Mouse (Mus musculus) midbrain, embryonic 13.5 days (tissue): Measurements from ENCODE around the gene Bend7. TPM values are rescaled to one million over a fixed set of nuclear protein-coding genes. Genes with fewer than 3 reads are reported as not detected.

Source experiments
- ATAC-seq: fragments of 200-750 bp; cut with Nextera tagmentation; 2 replicates; pipeline ENCODE4 v1.8.0; 2017; ENCODE audit warnings: mild to moderate bottlenecking, moderate TSS enrichment, moderate library complexity
- H3K27ac ChIP-seq: fragments of 300-500 bp; sonication (generic); 2 replicates; pipeline ENCODE4 v1.5.1; 2015; ENCODE audit warnings: inconsistent platforms, mild to moderate bottlenecking, moderate library complexity
- H3K27me3 ChIP-seq: fragments of 300-500 bp; sonication (generic); 2 replicates; pipeline ENCODE4 v1.6.1; 2015; ENCODE audit warnings: mild to moderate bottlenecking, inconsistent platforms
- H3K36me3 ChIP-seq: fragments of 300-500 bp; sonication (generic); 2 replicates; pipeline ENCODE4 v1.6.1; 2015; ENCODE audit warnings: mild to moderate bottlenecking, inconsistent platforms
- H3K4me1 ChIP-seq: fragments of 300-500 bp; sonication (generic); replicated peaks from 2 replicates; pipeline ENCODE4 v1.6.1; 2015; ENCODE audit warnings: inconsistent platforms
- H3K4me2 ChIP-seq: fragments of 300-500 bp; sonication (generic); replicated peaks from 2 replicates; pipeline ENCODE4 v1.6.1; 2015; ENCODE audit warnings: moderate library complexity, mild to moderate bottlenecking, inconsistent platforms
- H3K4me3 ChIP-seq: fragments of 300-500 bp; sonication (generic); replicated peaks from 2 replicates; pipeline ENCODE4 v1.5.1; 2015; ENCODE audit warnings: mild to moderate bottlenecking, inconsistent platforms
- H3K9ac ChIP-seq: fragments of 300-500 bp; sonication (generic); replicated peaks from 2 replicates; pipeline ENCODE4 v1.6.1; 2015; ENCODE audit warnings: mild to moderate bottlenecking, inconsistent platforms
- H3K9me3 ChIP-seq: fragments of 300-500 bp; sonication (generic); 2 replicates; pipeline ENCODE4 v1.6.1; 2016; ENCODE audit warnings: mild to moderate bottlenecking, inconsistent platforms
- WGBS: fragments of 180-500 bp; shearing (Covaris S2); methylation state at CpG from one replicate; pipeline ENCODE4 v1.1.7; 2015; 5-methylcytosine and 5-hydroxymethylcytosine counted together
- polyA plus RNA-seq: library from polyadenylated mRNA; unstranded; fragments of >200 nt; fragmentation: Nextera tagmentation; extraction: Ambion mirVana; gene quantifications from 2 replicates; pipeline ENCODE4 v1.2.1, GENCODE M21; 2015

Bend7 gene
- 5.7 and 6.2 TPM in 2 replicates for polyA plus RNA-seq

GRCm38 (mm10) chr2:4717769-4718661 lies at the start of gene Bend7:
Gene Bend7, plus strand, starts transcription at chr2:4717831.
- peaks cover 14% of the 10 kb centered on the region; the same call in 1 of the 2 replicates for H3K27me3 ChIP-seq
- H3K36me3 ChIP-seq, result no peaks in the 10 kb centered on the region
- peak; percentile 82 for ATAC-seq
- WGBS, result under 1% methylated on average over 90 of the region's 124 CpGs
- H3K9me3 ChIP-seq, result no peaks in the 10 kb centered on the region
- H3K4me3 ChIP-seq, result peak within 1 kb of the TSS; percentile 71
- H3K27ac ChIP-seq, result peak within 1 kb of the TSS; percentile 82
- peak within 1 kb of the TSS; percentile 84 for H3K9ac ChIP-seq
- H3K4me2 ChIP-seq, result peak within 1 kb of the TSS; percentile 89
- peaks cover 19% of the 10 kb centered on the region for H3K4me1 ChIP-seq

- Histone ChIP-seq H3K4me2 (no peak overlapping the region), H3K9ac (no peak overlapping the region), H3K4me1 (no peaks in the 10 kb centered on the region), H3K9me3 (no peaks in the 10 kb centered on the region), H3K36me3 (no peaks in the 10 kb centered on the region), H3K4me3 (no peak overlapping the region), H3K27me3 (no peaks in the 10 kb centered on the region), H3K27ac (no peak overlapping the region)
- ATAC-seq, result no peak
- WGBS, result 82% methylated on average over 2 of the region's 2 CpGs
Measured at GRCm38 (mm10) chr2:4668626-4669025, 49.0 kb upstream of the Bend7 start.

GRCm38 (mm10) chr2:4669701-4670100 lies 47.9 kb upstream of the Bend7 start:
- Histone ChIP-seq H3K27me3 (no peaks in the 10 kb centered on the region), H3K27ac (no peak overlapping the region), H3K4me3 (no peak overlapping the region), H3K36me3 (no peaks in the 10 kb centered on the region), H3K9ac (no peak overlapping the region), H3K4me1 (no peaks in the 10 kb centered on the region), H3K4me2 (no peak overlapping the region), H3K9me3 (no peaks in the 10 kb centered on the region)
- WGBS, result 94% methylated on average over 8 of the region's 8 CpGs
- ATAC-seq, result no peak

GRCm38 (mm10) chr2:4671636-4672035 lies 46.0 kb upstream of the Bend7 start:
- Histone ChIP-seq H3K27ac (no peak overlapping the region), H3K4me3 (no peak overlapping the region), H3K36me3 (no peaks in the 10 kb centered on the region), H3K9ac (no peak overlapping the region), H3K9me3 (no peaks in the 10 kb centered on the region), H3K4me2 (no peak overlapping the region), H3K27me3 (no peaks in the 10 kb centered on the region), H3K4me1 (no peaks in the 10 kb centered on the region)
- WGBS, result 91% methylated on average over 8 of the region's 8 CpGs
- no peak for ATAC-seq

- Histone ChIP-seq H3K27ac (no peak overlapping the region), H3K27me3 (no peaks in the 10 kb centered on the region), H3K4me3 (no peak overlapping the region), H3K4me1 (no peaks in the 10 kb centered on the region), H3K9ac (no peak overlapping the region), H3K4me2 (no peak overlapping the region), H3K36me3 (no peaks in the 10 kb centered on the region), H3K9me3 (no peaks in the 10 kb centered on the region)
- no peak for ATAC-seq
- 85% methylated on average over 3 of the region's 3 CpGs for WGBS
Measured at GRCm38 (mm10) chr2:4679886-4680285, 37.7 kb upstream of the Bend7 start.

GRCm38 (mm10) chr2:4711262-4711661 lies 6.4 kb upstream of the Bend7 start:
- ATAC-seq, result no peak
- no peaks in the 10 kb centered on the region for H3K4me1 ChIP-seq
- H3K36me3 ChIP-seq, result no peaks in the 10 kb centered on the region
- H3K4me3 ChIP-seq, result no peak overlapping the region
- H3K27me3 ChIP-seq, result peaks cover 10% of the 10 kb centered on the region; the same call in 1 of the 2 replicates
- H3K27ac ChIP-seq, result no peak overlapping the region
- H3K9ac ChIP-seq, result no peak overlapping the region
- H3K4me2 ChIP-seq, result no peak overlapping the region
- H3K9me3 ChIP-seq, result no peaks in the 10 kb centered on the region
- WGBS, result 51% methylated on average over 5 of the region's 5 CpGs

- peak overlapping the region; percentile 84 for H3K9ac ChIP-seq
- peak; percentile 87 for ATAC-seq
- 2% methylated on average over 35 of the region's 49 CpGs for WGBS
- H3K9me3 ChIP-seq, result no peaks in the 10 kb centered on the region
- H3K36me3 ChIP-seq, result no peaks in the 10 kb centered on the region
- H3K27me3 ChIP-seq, result peaks cover 14% of the 10 kb centered on the region; the same call in 1 of the 2 replicates
- H3K4me3 ChIP-seq, result peak overlapping the region; percentile 71
- peaks cover 19% of the 10 kb centered on the region for H3K4me1 ChIP-seq
- H3K27ac ChIP-seq, result peak overlapping the region; percentile 82; the same call in 1 of the 2 replicates
- peak overlapping the region; percentile 89 for H3K4me2 ChIP-seq
Measured at GRCm38 (mm10) chr2:4717081-4717768, 406 bp upstream of the Bend7 start.

- ATAC-seq, result no peak
- no peaks in the 10 kb centered on the region for H3K36me3 ChIP-seq
- no peak overlapping the region for H3K4me3 ChIP-seq
- WGBS, result 88% methylated on average over 8 of the region's 8 CpGs
- H3K9ac ChIP-seq, result no peak overlapping the region
- H3K27me3 ChIP-seq, result no peaks in the 10 kb centered on the region
- no peak overlapping the region for H3K27ac ChIP-seq
- no peak overlapping the region for H3K4me2 ChIP-seq
- peaks cover 9% of the 10 kb centered on the region for H3K4me1 ChIP-seq
- H3K9me3 ChIP-seq, result no peaks in the 10 kb centered on the region
Measured at GRCm38 (mm10) chr2:4723088-4723487, 5.5 kb downstream of the Bend7 start.

GRCm38 (mm10) chr2:4730161-4730560 lies 12.5 kb downstream of the Bend7 start:
- Histone ChIP-seq H3K27ac (no peak overlapping the region), H3K4me1 (no peaks in the 10 kb centered on the region), H3K4me3 (no peak overlapping the region), H3K9ac (no peak overlapping the region), H3K36me3 (no peaks in the 10 kb centered on the region), H3K27me3 (no peaks in the 10 kb centered on the region), H3K9me3 (no peaks in the 10 kb centered on the region), H3K4me2 (no peak overlapping the region)
- 95% methylated on average over 4 of the region's 4 CpGs for WGBS
- ATAC-seq, result no peak

- ATAC-seq, result no peak
- no peak overlapping the region for H3K4me3 ChIP-seq
- no peak overlapping the region for H3K4me2 ChIP-seq
- no peak overlapping the region for H3K27ac ChIP-seq
- no peak overlapping the region for H3K9ac ChIP-seq
- H3K27me3 ChIP-seq, result no peaks in the 10 kb centered on the region
- H3K4me1 ChIP-seq, result no peaks in the 10 kb centered on the region
- WGBS, result 86% methylated on average over 1 of the region's 1 CpGs
- no peaks in the 10 kb centered on the region for H3K36me3 ChIP-seq
- no peaks in the 10 kb centered on the region for H3K9me3 ChIP-seq
Measured at GRCm38 (mm10) chr2:4733971-4734370, 16.3 kb downstream of the Bend7 start.

GRCm38 (mm10) chr2:4736095-4736797 lies 18.6 kb downstream of the Bend7 start:
- no peak for ATAC-seq
- H3K4me2 ChIP-seq, result no peak overlapping the region
- WGBS, result 90% methylated on average over 7 of the region's 7 CpGs
- H3K27me3 ChIP-seq, result no peaks in the 10 kb centered on the region
- no peaks in the 10 kb centered on the region for H3K36me3 ChIP-seq
- no peaks in the 10 kb centered on the region for H3K9me3 ChIP-seq
- H3K27ac ChIP-seq, result no peak overlapping the region
- H3K9ac ChIP-seq, result no peak overlapping the region
- no peak overlapping the region for H3K4me3 ChIP-seq
- H3K4me1 ChIP-seq, result no peaks in the 10 kb centered on the region

- 83% methylated on average over 4 of the region's 4 CpGs for WGBS
- no peak for ATAC-seq
- no peaks in the 10 kb centered on the region for H3K27me3 ChIP-seq
- H3K9ac ChIP-seq, result no peak overlapping the region
- H3K4me1 ChIP-seq, result no peaks in the 10 kb centered on the region
- H3K27ac ChIP-seq, result no peak overlapping the region
- H3K4me3 ChIP-seq, result no peak overlapping the region
- no peak overlapping the region for H3K4me2 ChIP-seq
- no peaks in the 10 kb centered on the region for H3K9me3 ChIP-seq
- H3K36me3 ChIP-seq, result no peaks in the 10 kb centered on the region
Measured at GRCm38 (mm10) chr2:4736798-4737155, 19.1 kb downstream of the Bend7 start.
